Mouse (Mus musculus) spleen, postnatal 4 days (tissue): ENCODE measurements around the gene Ubap1.

Source experiments
- DNase-seq, 2 experiments: peaks; one replicate each; pipeline ENCODE4 v3.0.0; 2022; ENCODE audit warnings: low spot score in 2 of 2

Ubap1 gene

DNA sequence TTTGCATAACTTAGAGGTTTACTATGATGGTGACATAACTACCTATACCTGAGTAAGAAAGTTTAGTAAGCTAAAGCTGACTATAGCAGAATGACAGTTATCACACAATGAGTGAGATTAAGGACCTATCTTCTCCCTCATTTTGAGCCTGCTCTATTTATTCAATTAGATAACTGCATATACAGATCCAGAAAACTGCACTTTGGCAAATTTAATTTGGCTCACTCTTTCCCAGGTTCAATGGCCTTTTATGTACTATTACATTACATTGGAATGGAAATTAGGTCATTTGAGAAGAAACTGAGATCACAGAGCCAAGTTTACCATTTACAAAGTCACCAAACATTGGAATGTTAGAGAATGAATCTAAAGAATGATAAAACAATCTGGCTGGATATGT, 68.2 kb downstream of the Ubap1 start:
- DNase-seq: no peak

DNA sequence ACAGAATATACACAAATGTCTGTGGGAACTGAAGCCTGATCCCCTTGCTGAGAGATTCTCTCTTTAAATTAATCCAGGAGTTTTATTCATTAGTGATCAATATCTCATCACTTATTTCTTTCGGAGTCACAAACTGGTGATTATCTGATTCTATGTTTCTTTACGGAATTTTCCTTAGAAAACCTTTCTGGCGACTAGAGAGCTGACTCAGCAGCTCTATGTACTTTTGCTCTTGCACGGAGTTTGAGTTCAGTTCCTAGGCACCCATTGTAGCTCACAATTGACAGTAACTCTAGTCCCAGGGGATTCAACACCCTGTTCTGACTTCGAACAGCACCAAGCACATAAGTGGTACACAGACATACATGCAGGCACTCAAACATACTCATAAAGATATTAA, 90.1 kb downstream of the Ubap1 start:
- no peak for DNase-seq
